Mouse (Mus musculus): ENCODE measurements around the gene Dtymk. TPM values are rescaled to one million over a fixed set of nuclear protein-coding genes. Genes with fewer than 3 reads are reported as not detected.
A peak's percentile ranks its signal among the peaks of the same experiment; 100 is the strongest.
"Not testable (repeated sequence)": the region's sequence is repeated elsewhere in the genome, so short reads cannot be mapped to it uniquely, and the experiment has no call there.

Dtymk gene
- 134 and 140 TPM in 2 replicates for polyA plus RNA-seq (2015; fragmentation: Nextera tagmentation; extraction: Ambion mirVana)

DNA sequence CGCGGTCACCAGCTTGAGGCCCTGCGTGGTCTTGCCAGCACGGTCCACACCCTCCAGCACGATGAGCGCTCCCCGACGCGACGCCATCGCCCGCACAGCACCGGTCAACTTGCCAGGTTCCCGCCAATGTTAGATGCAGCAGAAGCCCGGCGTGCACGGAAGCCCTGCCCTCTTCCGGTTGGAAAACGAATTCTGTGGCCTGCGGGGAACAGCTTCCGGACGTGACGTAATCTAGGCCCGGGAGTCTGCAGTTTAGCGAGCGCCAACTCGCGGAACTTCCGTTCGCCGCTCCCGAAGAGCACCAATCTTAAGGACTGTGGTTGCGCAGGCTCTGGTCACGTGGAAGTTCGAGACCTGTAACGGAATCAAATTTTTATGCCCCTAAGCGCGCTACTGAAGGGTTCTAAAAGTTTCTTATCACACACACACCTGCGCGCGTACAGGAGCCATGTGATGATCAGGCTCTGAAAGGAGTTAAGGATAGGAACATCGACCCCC, at the start of gene Dtymk:
Dtymk (minus strand) TSS at position 194 of the 498 bp plus-strand sequence.
- H3K36me3 ChIP-seq (ENCODE audit: control insufficient read depth, insufficient read depth, low read length) = no peaks in the 10 kb centered on the region
- H3K4me1 ChIP-seq (ENCODE audit: control insufficient read depth, insufficient read depth, low read length) = peaks cover 27% of the 10 kb centered on the region
- peak within 1 kb of the TSS; percentile 80 for H3K27ac ChIP-seq (ENCODE audit: low read length)
- H3K9me3 ChIP-seq (replicated peaks; ENCODE audit: control insufficient read depth, low read length, poor library complexity, severe bottlenecking) = no peaks in the 10 kb centered on the region
- no peaks in the 10 kb centered on the region for H3K27me3 ChIP-seq (ENCODE audit: control insufficient read depth, insufficient read depth, low read depth, low read length)
- under 1% methylated on average over 42 of the region's 42 CpGs for WGBS
- H3K4me3 ChIP-seq (ENCODE audit: low read depth, low read length) = peak within 1 kb of the TSS; percentile 85
- peak within 1 kb of the TSS; percentile 85 for H3K9ac ChIP-seq (ENCODE audit: low read depth, low read length)
- ATAC-seq = peak; percentile 61
- H3K4me2 ChIP-seq (ENCODE audit: low read length) = peak within 1 kb of the TSS; percentile 85

DNA sequence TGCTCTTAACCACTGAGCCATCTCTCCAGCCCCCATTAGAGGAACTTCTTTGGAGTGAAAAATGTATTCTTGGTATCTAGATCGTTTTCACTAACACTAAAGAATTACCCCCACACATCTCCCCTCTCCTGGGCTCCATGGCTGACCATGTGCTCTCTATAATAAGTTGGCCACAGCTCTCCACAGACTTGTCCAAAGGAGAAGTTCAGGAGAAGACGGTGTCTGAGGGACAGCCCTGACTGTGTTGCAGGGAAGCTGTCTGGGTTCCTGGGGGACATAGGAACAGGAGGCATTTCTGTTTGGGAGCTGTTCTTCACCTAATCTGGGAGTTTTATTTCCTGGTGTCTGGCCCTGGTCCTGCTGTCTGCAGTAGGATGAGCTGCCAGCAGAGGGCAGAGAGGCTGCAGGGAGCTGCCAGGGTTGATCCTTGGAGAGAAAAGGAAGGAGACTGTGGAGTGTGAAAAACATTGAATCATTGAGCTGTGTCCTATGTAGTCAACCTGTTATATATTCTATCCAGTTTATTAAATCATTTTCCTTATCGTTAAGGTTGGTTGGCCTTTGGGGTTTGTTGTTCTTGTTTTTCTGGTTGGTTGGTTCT, 44.1 kb upstream of the Dtymk start:
- not testable (repeated sequence) for H3K27me3 ChIP-seq (ENCODE audit: control insufficient read depth, insufficient read depth, low read depth, low read length); H3K36me3 ChIP-seq (ENCODE audit: control insufficient read depth, insufficient read depth, low read length); H3K4me3 ChIP-seq (ENCODE audit: low read depth, low read length); H3K9me3 ChIP-seq (replicated peaks; ENCODE audit: control insufficient read depth, low read length, poor library complexity, severe bottlenecking); H3K4me2 ChIP-seq (ENCODE audit: low read length); H3K4me1 ChIP-seq (ENCODE audit: control insufficient read depth, insufficient read depth, low read length); H3K9ac ChIP-seq (ENCODE audit: low read depth, low read length); H3K27ac ChIP-seq (ENCODE audit: low read length)
- WGBS = 36% methylated on average over 1 of the region's 3 CpGs
- 0 out of 2 replicates have a peak, but pooled peaks have one; percentile 45 for ATAC-seq

DNA sequence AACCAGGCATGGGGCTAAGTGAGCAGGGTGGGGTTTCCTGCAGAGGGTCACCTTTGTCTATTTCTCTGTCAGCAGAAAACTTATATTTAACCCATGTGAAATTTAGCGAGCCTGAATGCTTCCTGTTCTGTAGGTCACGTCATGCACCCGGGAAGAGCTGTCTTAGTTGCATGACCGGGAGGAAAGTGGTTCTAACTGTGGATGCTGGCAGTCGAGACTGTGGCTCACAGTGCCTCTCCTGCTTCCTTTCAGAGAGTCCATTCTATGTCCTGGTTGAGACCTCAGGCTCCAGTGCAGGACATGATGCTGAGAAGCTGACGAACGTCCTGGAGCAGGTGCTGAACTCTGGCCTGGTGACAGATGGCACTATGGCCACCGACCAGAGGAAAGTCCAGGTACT, 36.8 kb upstream of the Dtymk start:
- not testable (repeated sequence) for H3K36me3 ChIP-seq (ENCODE audit: control insufficient read depth, insufficient read depth, low read length); H3K27me3 ChIP-seq (ENCODE audit: control insufficient read depth, insufficient read depth, low read depth, low read length); H3K9me3 ChIP-seq (replicated peaks; ENCODE audit: control insufficient read depth, low read length, poor library complexity, severe bottlenecking); H3K4me1 ChIP-seq (ENCODE audit: control insufficient read depth, insufficient read depth, low read length); H3K27ac ChIP-seq (ENCODE audit: low read length); H3K4me2 ChIP-seq (ENCODE audit: low read length); ATAC-seq; H3K9ac ChIP-seq (ENCODE audit: low read depth, low read length); H3K4me3 ChIP-seq (ENCODE audit: low read depth, low read length)
- 91% methylated on average over 8 of the region's 8 CpGs for WGBS

DNA sequence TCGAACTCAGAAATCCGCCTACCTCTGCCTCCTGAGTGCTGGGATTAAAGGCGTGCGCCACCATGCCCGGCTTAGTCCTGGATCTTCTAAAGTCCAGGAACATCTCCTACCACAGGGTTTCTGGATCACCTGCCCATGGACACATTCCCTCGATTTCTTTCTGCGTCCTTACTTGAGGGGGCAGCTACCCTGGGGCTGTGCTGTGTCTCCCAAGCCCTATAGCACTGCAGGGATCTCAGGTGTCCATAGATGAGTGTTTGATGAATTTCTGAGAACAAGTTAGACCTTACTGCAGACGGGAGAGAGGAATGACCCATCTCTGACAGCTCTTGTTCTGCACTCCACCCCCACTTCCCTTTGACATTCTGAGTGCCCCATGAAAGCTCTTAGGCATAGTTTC, 35.6 kb upstream of the Dtymk start:
- no peaks in the 10 kb centered on the region for H3K4me1 ChIP-seq (ENCODE audit: control insufficient read depth, insufficient read depth, low read length)
- no peak overlapping the region for H3K9ac ChIP-seq (ENCODE audit: low read depth, low read length)
- H3K36me3 ChIP-seq (ENCODE audit: control insufficient read depth, insufficient read depth, low read length) = peaks cover 2% of the 10 kb centered on the region; the same call in 1 of the 2 replicates
- H3K27ac ChIP-seq (ENCODE audit: low read length) = no peak overlapping the region
- H3K27me3 ChIP-seq (ENCODE audit: control insufficient read depth, insufficient read depth, low read depth, low read length) = no peaks in the 10 kb centered on the region
- H3K9me3 ChIP-seq (replicated peaks; ENCODE audit: control insufficient read depth, low read length, poor library complexity, severe bottlenecking) = no peaks in the 10 kb centered on the region
- 88% methylated on average over 8 of the region's 8 CpGs for WGBS
- no peak overlapping the region for H3K4me2 ChIP-seq (ENCODE audit: low read length)
- ATAC-seq = no peak
- no peak overlapping the region for H3K4me3 ChIP-seq (ENCODE audit: low read depth, low read length)

DNA sequence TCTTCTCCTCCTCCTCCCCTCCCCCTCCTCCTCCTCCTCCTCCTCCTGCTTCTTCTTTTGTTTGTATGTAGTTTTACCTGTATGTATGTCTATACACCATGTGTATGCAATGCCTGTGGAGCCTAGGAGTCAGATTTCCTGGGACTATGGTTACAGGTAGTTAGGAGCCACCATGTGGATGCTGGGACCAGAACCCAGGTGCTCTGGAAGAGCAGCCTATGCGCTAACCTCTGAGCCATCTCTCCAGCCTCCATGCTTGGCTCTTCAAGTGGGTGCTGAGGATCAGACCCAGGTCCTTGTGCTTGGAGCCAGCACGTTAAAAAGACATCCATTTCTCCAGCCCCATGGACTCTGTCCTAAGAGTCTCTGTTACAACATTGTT, 34.8 kb upstream of the Dtymk start:
- ATAC-seq = no peak
- Histone ChIP-seq H3K4me1 (ENCODE audit: control insufficient read depth, insufficient read depth, low read length) (no peaks in the 10 kb centered on the region), H3K4me2 (ENCODE audit: low read length) (no peak overlapping the region), H3K27ac (ENCODE audit: low read length) (no peak overlapping the region), H3K4me3 (ENCODE audit: low read depth, low read length) (no peak overlapping the region), H3K9me3 (replicated peaks; ENCODE audit: control insufficient read depth, low read length, poor library complexity, severe bottlenecking) (no peaks in the 10 kb centered on the region), H3K36me3 (ENCODE audit: control insufficient read depth, insufficient read depth, low read length) (peaks cover 2% of the 10 kb centered on the region; the same call in 1 of the 2 replicates), H3K9ac (ENCODE audit: low read depth, low read length) (no peak overlapping the region), H3K27me3 (ENCODE audit: control insufficient read depth, insufficient read depth, low read depth, low read length) (no peaks in the 10 kb centered on the region)
- WGBS = 96% methylated on average over 2 of the region's 2 CpGs

DNA sequence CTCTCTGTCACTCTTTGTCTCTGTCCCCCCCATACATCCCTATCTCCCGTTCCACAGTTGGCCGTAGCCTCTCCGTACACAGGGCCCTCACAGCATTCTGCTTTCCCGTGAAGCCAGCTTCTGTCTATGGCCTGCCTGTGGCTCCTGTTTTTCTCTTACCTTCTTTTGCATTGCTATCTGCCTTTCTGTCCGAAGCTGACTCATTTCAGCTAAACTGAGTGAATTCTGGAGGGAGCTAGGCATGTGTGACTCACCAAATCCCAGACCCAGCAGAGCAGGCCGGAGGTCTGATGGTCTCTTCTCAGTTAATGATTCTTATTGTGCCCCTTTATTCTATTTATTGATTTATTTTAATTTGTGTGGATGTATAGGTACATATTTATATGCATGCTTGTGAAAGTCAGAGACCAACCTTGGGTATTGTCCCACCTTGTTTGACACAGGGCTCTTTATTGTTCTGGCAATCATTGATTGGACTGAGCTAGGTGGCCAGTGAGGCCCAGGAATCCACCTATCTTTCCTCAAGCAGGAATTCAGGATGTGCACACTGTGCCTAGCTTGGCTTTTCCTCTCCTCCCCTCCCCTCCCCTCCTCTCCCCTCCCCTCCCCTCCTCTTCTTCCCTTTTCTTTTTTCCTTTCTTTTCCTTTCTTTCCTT, 34.3 kb upstream of the Dtymk start:
- Histone ChIP-seq H3K9me3 (replicated peaks; ENCODE audit: control insufficient read depth, low read length, poor library complexity, severe bottlenecking) (no peaks in the 10 kb centered on the region), H3K36me3 (ENCODE audit: control insufficient read depth, insufficient read depth, low read length) (peaks cover 2% of the 10 kb centered on the region; the same call in 1 of the 2 replicates), H3K4me3 (ENCODE audit: low read depth, low read length) (no peak overlapping the region), H3K4me2 (ENCODE audit: low read length) (no peak overlapping the region), H3K27me3 (ENCODE audit: control insufficient read depth, insufficient read depth, low read depth, low read length) (no peaks in the 10 kb centered on the region), H3K27ac (ENCODE audit: low read length) (no peak overlapping the region), H3K4me1 (ENCODE audit: control insufficient read depth, insufficient read depth, low read length) (no peaks in the 10 kb centered on the region), H3K9ac (ENCODE audit: low read depth, low read length) (no peak overlapping the region)
- ATAC-seq = no peak
- 92% methylated on average over 6 of the region's 6 CpGs for WGBS

DNA sequence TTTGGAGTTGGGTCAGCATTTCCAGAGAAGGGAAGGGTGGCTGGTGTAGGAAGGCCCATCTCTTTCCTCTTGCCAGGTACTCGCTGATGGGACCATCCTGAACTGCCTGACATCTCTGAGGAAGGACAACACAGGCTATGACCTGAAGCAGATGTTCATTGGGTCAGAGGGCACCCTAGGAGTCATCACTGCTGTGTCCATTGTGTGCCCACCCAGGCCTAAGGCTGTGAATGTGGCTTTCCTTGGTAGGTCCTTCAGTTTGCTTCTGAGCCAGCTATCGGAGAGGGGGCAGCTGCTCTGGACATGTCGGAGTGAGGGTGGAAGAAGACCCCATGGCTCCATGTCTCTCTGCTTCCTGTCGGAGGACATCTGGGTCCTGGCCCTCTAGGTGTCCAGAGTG, 33.5 kb upstream of the Dtymk start:
- H3K9me3 ChIP-seq (replicated peaks; ENCODE audit: control insufficient read depth, low read length, poor library complexity, severe bottlenecking) = no peaks in the 10 kb centered on the region
- H3K27ac ChIP-seq (ENCODE audit: low read length) = no peak overlapping the region
- H3K4me1 ChIP-seq (ENCODE audit: control insufficient read depth, insufficient read depth, low read length) = no peaks in the 10 kb centered on the region
- H3K36me3 ChIP-seq (ENCODE audit: control insufficient read depth, insufficient read depth, low read length) = peaks cover 2% of the 10 kb centered on the region; the same call in 1 of the 2 replicates
- WGBS = 94% methylated on average over 4 of the region's 4 CpGs
- ATAC-seq = no peak
- no peaks in the 10 kb centered on the region for H3K27me3 ChIP-seq (ENCODE audit: control insufficient read depth, insufficient read depth, low read depth, low read length)
- H3K4me2 ChIP-seq (ENCODE audit: low read length) = no peak overlapping the region
- H3K4me3 ChIP-seq (ENCODE audit: low read depth, low read length) = no peak overlapping the region
- no peak overlapping the region for H3K9ac ChIP-seq (ENCODE audit: low read depth, low read length)

DNA sequence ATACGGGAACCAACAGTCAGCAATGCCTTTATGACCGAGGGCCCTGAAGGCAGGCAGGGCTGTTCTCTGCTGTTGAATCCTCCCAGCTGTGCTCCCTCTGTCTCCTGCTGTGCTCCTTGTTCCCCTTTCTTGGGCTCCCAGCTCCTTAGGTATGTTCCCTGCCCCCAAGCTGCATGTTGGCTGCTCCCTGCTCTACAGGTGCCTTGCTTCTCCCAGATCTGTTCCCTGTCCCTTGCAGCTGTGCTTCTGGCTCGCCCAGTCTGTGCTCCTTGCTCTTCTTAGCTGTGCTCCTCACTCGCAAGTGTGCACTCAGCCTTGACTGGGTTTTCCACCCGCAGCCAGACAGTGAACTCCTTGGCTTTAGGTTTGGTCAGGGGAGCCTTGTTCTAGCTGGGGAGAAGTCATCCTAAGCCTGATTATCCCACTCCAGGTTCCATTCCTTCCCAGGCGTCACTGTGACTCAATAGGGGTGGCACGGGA, 33.0 kb upstream of the Dtymk start:
- no peak overlapping the region for H3K4me3 ChIP-seq (ENCODE audit: low read depth, low read length)
- WGBS = 87% methylated on average over 7 of the region's 7 CpGs
- H3K9me3 ChIP-seq (replicated peaks; ENCODE audit: control insufficient read depth, low read length, poor library complexity, severe bottlenecking) = no peaks in the 10 kb centered on the region
- H3K4me2 ChIP-seq (ENCODE audit: low read length) = no peak overlapping the region
- H3K9ac ChIP-seq (ENCODE audit: low read depth, low read length) = no peak overlapping the region
- H3K27me3 ChIP-seq (ENCODE audit: control insufficient read depth, insufficient read depth, low read depth, low read length) = no peaks in the 10 kb centered on the region
- no peak overlapping the region for H3K27ac ChIP-seq (ENCODE audit: low read length)
- peaks cover 2% of the 10 kb centered on the region; the same call in 1 of the 2 replicates for H3K36me3 ChIP-seq (ENCODE audit: control insufficient read depth, insufficient read depth, low read length)
- no peaks in the 10 kb centered on the region for H3K4me1 ChIP-seq (ENCODE audit: control insufficient read depth, insufficient read depth, low read length)
- ATAC-seq = no peak

DNA sequence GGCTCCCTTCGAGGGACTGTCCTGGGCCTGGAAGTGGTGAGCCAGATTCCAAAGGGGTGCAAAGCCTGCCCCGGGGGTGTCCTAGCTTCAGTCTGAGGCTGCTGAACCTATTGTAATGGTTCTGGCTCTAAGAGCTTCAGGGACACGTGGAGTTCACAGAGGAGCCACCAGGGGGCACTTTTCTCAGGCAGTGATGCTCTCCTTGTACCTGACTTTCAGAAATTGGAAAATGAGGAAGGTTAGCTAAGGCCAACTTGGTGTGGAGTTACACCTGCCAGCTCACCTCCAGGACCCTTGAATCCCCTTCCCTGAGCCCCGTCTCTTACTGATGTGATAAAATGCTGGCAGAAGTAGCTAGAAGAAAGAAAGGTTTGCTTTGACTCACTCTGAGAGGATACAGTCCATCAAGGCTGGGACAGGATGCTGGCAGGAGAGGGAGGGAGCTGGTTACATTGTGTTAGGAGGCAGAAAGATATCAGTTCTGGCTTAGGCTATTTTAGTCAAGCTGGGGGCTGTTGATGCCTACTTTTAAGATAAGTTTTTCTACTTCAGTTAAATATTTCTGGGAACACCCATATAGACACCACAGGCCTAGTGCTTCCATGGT, 31.1 kb upstream of the Dtymk start:
- not testable (repeated sequence) for H3K4me2 ChIP-seq (ENCODE audit: low read length); H3K9ac ChIP-seq (ENCODE audit: low read depth, low read length); H3K9me3 ChIP-seq (replicated peaks; ENCODE audit: control insufficient read depth, low read length, poor library complexity, severe bottlenecking); H3K27me3 ChIP-seq (ENCODE audit: control insufficient read depth, insufficient read depth, low read depth, low read length); ATAC-seq; H3K27ac ChIP-seq (ENCODE audit: low read length); H3K36me3 ChIP-seq (ENCODE audit: control insufficient read depth, insufficient read depth, low read length); H3K4me1 ChIP-seq (ENCODE audit: control insufficient read depth, insufficient read depth, low read length); H3K4me3 ChIP-seq (ENCODE audit: low read depth, low read length)
- WGBS = 72% methylated on average over 2 of the region's 4 CpGs

All from midbrain, embryonic 16.5 days (tissue).